21 mouse cellular contexts compared by ENCODE assay signal in genomic region chr1:162925121-162925520, GRCm38 (mm10). TPM values are rescaled to one million over a fixed set of nuclear protein-coding genes. Genes with fewer than 3 reads are reported as not detected.
"Had no signal": no experiment of that assay in that cellular context is flagged by ENCODE, and none has a peak within 500 bp of the region (broad histone marks: within the 10 kb centered on the region; RNA-seq: fewer than 3 reads in every experiment).

No protein-coding gene starts in this region.

- H3K9me3 ChIP-seq: neural tube, embryonic 15.5 days; stomach, embryonic 15.5 days had no signal

- DNase-seq: retina, postnatal 1 day; right cerebral cortex, adult 18-20 months; right cerebral cortex, postnatal 14 days; right cerebral cortex, postnatal 25 days; right cerebral cortex, postnatal 4 days; spleen, adult 18-20 months; thymus, adult 18-20 months; thymus, adult 2 months; thymus, postnatal 14 days; thymus, postnatal 25 days; thymus, postnatal 36 days; thymus, postnatal 4 days had no signal

- H3K27ac ChIP-seq: neural tube, embryonic 15.5 days; stomach, embryonic 15.5 days; stomach, postnatal 0 days had no signal

- H3K36me3 ChIP-seq: neural tube, embryonic 15.5 days; stomach, embryonic 15.5 days had no signal

- H3K4me2 ChIP-seq: neural tube, embryonic 15.5 days; stomach, embryonic 15.5 days had no signal

- H3K9ac ChIP-seq: neural tube, embryonic 15.5 days; stomach, embryonic 15.5 days had no signal

- H3K27me3 ChIP-seq: neural tube, embryonic 15.5 days; stomach, embryonic 15.5 days had no signal

- H3K4me3 ChIP-seq: neural tube, embryonic 15.5 days; stomach, embryonic 15.5 days had no signal

- H3K4me1 ChIP-seq: neural tube, embryonic 15.5 days; stomach, embryonic 15.5 days had no signal

RNA-seq across cellular contexts. Expression of gene Fmo6, which starts 12.2 kb away (rescaled TPM):
- total RNA-seq: neutrophil, adult 5-6 weeks had no signal
- polyA plus RNA-seq: neural tube, embryonic 14.5 days; small intestine, adult 2 months; spleen, adult 2 months; stomach, embryonic 16.5 days; thymus, postnatal 0 days had no signal

RNA-seq across cellular contexts. Expression of gene Fmo2, which starts 26.6 kb away (rescaled TPM):
- polyA plus RNA-seq: neural tube, embryonic 14.5 days had no signal

RNA-seq across cellular contexts. Expression of gene Fmo1, which starts 58.7 kb away (rescaled TPM):
- total RNA-seq: neutrophil, adult 5-6 weeks had no signal

RNA-seq across cellular contexts. Expression of gene Fmo3, which starts 59.2 kb away (rescaled TPM):
- total RNA-seq: neutrophil, adult 5-6 weeks had no signal
- polyA plus RNA-seq: neural tube, embryonic 14.5 days; neural tube, embryonic 15.5 days; small intestine, adult 2 months had no signal
